Mouse (Mus musculus): ENCODE results near the gene Abcc8.

DNA sequence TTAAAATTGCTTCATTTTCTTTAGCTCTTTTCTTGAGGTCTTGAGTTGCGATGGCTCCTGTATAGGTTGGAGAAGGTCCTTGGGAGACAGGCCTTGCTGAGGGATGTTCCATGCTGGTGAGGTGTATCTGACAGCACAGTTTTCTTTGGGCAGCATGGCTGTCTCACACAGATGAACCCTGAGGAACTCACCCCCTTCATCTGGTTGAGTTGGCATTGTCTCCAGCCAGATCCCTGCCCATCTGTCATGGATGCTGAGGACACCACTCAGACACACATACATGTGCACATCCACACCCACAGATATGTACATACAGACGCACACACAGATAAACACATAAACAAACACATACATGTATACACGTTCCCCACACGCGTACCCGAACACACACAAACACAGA is 116.5 kb downstream of the Abcc8 start:
- TF ChIP-seq CTCF (IDR thresholded peaks at IDR 0.05; ENCODE audit: control insufficient read depth, insufficient read depth, insufficient replicate concordance, low read depth, low read length) (no peak), POLR2A (IDR thresholded peaks at IDR 0.05; ENCODE audit: control insufficient read depth, low read depth, low read length) (no peak)

Measured in testis, adult 2 months (tissue).